9 mouse cellular contexts compared by ENCODE assay signal in the genomic region with DNA sequence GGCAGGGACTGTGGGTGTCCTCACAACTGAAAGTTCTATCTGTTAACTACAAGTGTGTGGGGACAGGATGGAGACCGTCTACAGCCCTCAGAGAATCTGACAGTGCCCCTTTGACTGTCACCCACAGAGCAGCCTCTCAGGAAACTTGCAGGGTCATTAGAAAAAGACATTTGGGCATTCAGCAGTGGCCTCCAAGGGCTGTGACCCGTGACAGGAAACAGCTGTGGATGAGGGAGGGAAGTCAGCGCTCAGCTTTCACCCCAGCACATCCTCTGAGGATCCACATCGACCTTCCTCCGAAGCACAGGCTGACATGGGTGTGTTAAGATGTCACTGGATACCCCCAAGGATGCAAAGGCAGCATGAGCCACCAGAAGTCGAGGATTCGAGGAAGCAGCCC.
DNase-seq lines count a peak whose midpoint lies in the region; ATAC-seq and TF ChIP-seq lines count a peak whose summit lies in the region.
"Had no signal": no experiment of that assay in that cellular context is flagged by ENCODE, and none has a peak within 500 bp of the region (broad histone marks: within the 10 kb centered on the region; RNA-seq: fewer than 3 reads in every experiment).

No protein-coding gene starts in this region.

- TF ChIP-seq CTCF in liver, postnatal 0 days (IDR thresholded peaks at IDR 0.05; ENCODE audit: low read depth), result no peak

- no peak overlapping the region for H3K9ac ChIP-seq in liver, postnatal 0 days (replicated peaks)
- H3K9ac ChIP-seq in embryonic facial prominence, embryonic 12.5 days, result no peak overlapping the region
- no peak overlapping the region for H3K9ac ChIP-seq in kidney, embryonic 15.5 days
- H3K9ac ChIP-seq: neural tube, embryonic 12.5 days had no signal

- no peak overlapping the region for H3K4me3 ChIP-seq in liver, postnatal 0 days (ENCODE audit: low read depth, low read length)
- no peak overlapping the region for H3K4me3 ChIP-seq in embryonic facial prominence, embryonic 12.5 days
- H3K4me3 ChIP-seq in kidney, embryonic 15.5 days (replicated peaks), result no peak overlapping the region
- H3K4me3 ChIP-seq: neural tube, embryonic 12.5 days had no signal

- WGBS in liver, postnatal 0 days (ENCODE audit: insufficient replicate concordance), result 15% methylated on average over 7 of the region's 7 CpGs
- 20% methylated on average over 7 of the region's 7 CpGs for WGBS in embryonic facial prominence, embryonic 12.5 days
- WGBS in kidney, embryonic 15.5 days, result 8% methylated on average over 7 of the region's 7 CpGs

- no peak overlapping the region for H3K4me2 ChIP-seq in liver, postnatal 0 days (ENCODE audit: low read depth, low read length)
- H3K4me2 ChIP-seq in embryonic facial prominence, embryonic 12.5 days (replicated peaks), result no peak overlapping the region
- no peak overlapping the region for H3K4me2 ChIP-seq in kidney, embryonic 15.5 days
- H3K4me2 ChIP-seq: neural tube, embryonic 12.5 days had no signal

- no peak overlapping the region; the same call in 1 of the 2 replicates for H3K27ac ChIP-seq in liver, postnatal 0 days (ENCODE audit: low read depth)
- H3K27ac ChIP-seq in embryonic facial prominence, embryonic 12.5 days, result 0 out of 2 replicates have a peak overlapping the region, but pooled peaks have one; percentile 31
- peak overlapping the region; percentile 55 for H3K27ac ChIP-seq in kidney, embryonic 15.5 days
- H3K27ac ChIP-seq: neural tube, embryonic 12.5 days had no signal

- no peaks in the 10 kb centered on the region for H3K4me1 ChIP-seq in liver, postnatal 0 days (ENCODE audit: insufficient read depth)
- peaks cover 31% of the 10 kb centered on the region for H3K4me1 ChIP-seq in embryonic facial prominence, embryonic 12.5 days
- peaks cover 54% of the 10 kb centered on the region for H3K4me1 ChIP-seq in kidney, embryonic 15.5 days

- DNase-seq in liver, postnatal 0 days, result peak; percentile 47
- DNase-seq in liver, result no peak
- DNase-seq in splenic B cell, adult 2 months (ENCODE audit: low read depth, low spot score), result peak; percentile 23
- no peak for DNase-seq in urinary bladder, postnatal 25 days (ENCODE audit: low spot score)

- H3K9me3 ChIP-seq in liver, postnatal 0 days (ENCODE audit: low read length), result no peaks in the 10 kb centered on the region
- H3K9me3 ChIP-seq in embryonic facial prominence, embryonic 12.5 days, result no peaks in the 10 kb centered on the region
- no peaks in the 10 kb centered on the region for H3K9me3 ChIP-seq in kidney, embryonic 15.5 days (replicated peaks)

- ATAC-seq in liver, postnatal 0 days, result peak; percentile 46
- no peak for ATAC-seq in embryonic facial prominence, embryonic 12.5 days (ENCODE audit: insufficient number of reproducible peaks, insufficient read depth, low FRiP score, low TSS enrichment)
- peak; percentile 47; the same call in 1 of the 2 replicates for ATAC-seq in kidney, embryonic 15.5 days (replicated peaks; ENCODE audit: low FRiP score)
- no peak for ATAC-seq in CD4-positive, CD25-positive, alpha-beta regulatory T cell, adult 4 months
- no peak for ATAC-seq in erythroblast, adult 5-6 weeks (replicated peaks; ENCODE audit: low FRiP score, poor library complexity, severe bottlenecking)

- no peaks in the 10 kb centered on the region for H3K27me3 ChIP-seq in liver, postnatal 0 days (ENCODE audit: insufficient read depth, low read length)
- H3K27me3 ChIP-seq in embryonic facial prominence, embryonic 12.5 days, result no peaks in the 10 kb centered on the region
- no peaks in the 10 kb centered on the region for H3K27me3 ChIP-seq in kidney, embryonic 15.5 days
- no peaks in the 10 kb centered on the region for H3K27me3 ChIP-seq in splenic B cell, adult 2 months (ENCODE audit: control insufficient read depth, insufficient read depth, low read length, poor library complexity, severe bottlenecking)

- TF ChIP-seq EP300 in liver, postnatal 0 days (IDR thresholded peaks at IDR 0.05; ENCODE audit: low read depth), result no peak

- H3K36me3 ChIP-seq in liver, postnatal 0 days (replicated peaks; ENCODE audit: insufficient read depth, low read length), result no peaks in the 10 kb centered on the region
- H3K36me3 ChIP-seq in embryonic facial prominence, embryonic 12.5 days, result no peaks in the 10 kb centered on the region
- no peaks in the 10 kb centered on the region for H3K36me3 ChIP-seq in kidney, embryonic 15.5 days
- no peaks in the 10 kb centered on the region for H3K36me3 ChIP-seq in splenic B cell, adult 2 months (ENCODE audit: control insufficient read depth, insufficient read depth, low read length, poor library complexity, severe bottlenecking)
- H3K36me3 ChIP-seq: neural tube, embryonic 12.5 days had no signal

Comparison
In these comparisons a context has a peak if more than half of its experiments do, and no peak if none do; other contexts are left out.
1. DNase-seq: peak in liver, postnatal 0 days (single experiment) and splenic B cell, adult 2 months (single experiment); none in liver (single experiment) and urinary bladder, postnatal 25 days (single experiment).
2. ATAC-seq: peak in liver, postnatal 0 days (single experiment) and kidney, embryonic 15.5 days (single experiment); none in embryonic facial prominence, embryonic 12.5 days (single experiment), CD4-positive, CD25-positive, alpha-beta regulatory T cell, adult 4 months (single experiment) and erythroblast, adult 5-6 weeks (single experiment).